Mouse (Mus musculus) hindbrain, postnatal 0 days (tissue): ENCODE results near the gene Vmn1r71. TPM values are rescaled to one million over a fixed set of nuclear protein-coding genes. Genes with fewer than 3 reads are reported as not detected.
"Not testable (repeated sequence)": the region's sequence is repeated elsewhere in the genome, so short reads cannot be mapped to it uniquely, and the experiment has no call there.

Source experiments
- ATAC-seq: fragments of 200-750 bp; cut with Nextera tagmentation; 2 replicates; pipeline ENCODE4 v1.8.0; 2017; ENCODE audit warnings: mild to moderate bottlenecking, moderate TSS enrichment, moderate library complexity
- DNase-seq: peaks from one replicate; pipeline ENCODE4 v3.0.0-alpha.2; 2015; ENCODE audit warnings: low spot score
- H3K27ac ChIP-seq: fragments of 300-500 bp; sonication (generic); 2 replicates; pipeline ENCODE4 v1.5.1; 2014; ENCODE audit warnings: mild to moderate bottlenecking
- H3K27me3 ChIP-seq: fragments of 300-500 bp; sonication (generic); 2 replicates; pipeline ENCODE4 v1.6.1; 2014; ENCODE audit warnings: low read length, mixed read lengths; ENCODE audit not compliant: insufficient read depth
- H3K36me3 ChIP-seq: fragments of 300-500 bp; sonication (generic); 2 replicates; pipeline ENCODE4 v1.6.1; 2014; ENCODE audit warnings: low read length, mixed read lengths; ENCODE audit not compliant: insufficient read depth
- H3K4me1 ChIP-seq: fragments of 300-500 bp; sonication (generic); 2 replicates; pipeline ENCODE4 v1.6.1; 2014; ENCODE audit warnings: antibody characterized with exemption, low read length, mixed read lengths; ENCODE audit not compliant: insufficient read depth
- H3K4me2 ChIP-seq: fragments of 300-500 bp; sonication (generic); 2 replicates; pipeline ENCODE4 v1.6.1; 2014; ENCODE audit warnings: low read depth, mild to moderate bottlenecking, low read length, moderate library complexity, mixed read lengths
- H3K4me3 ChIP-seq: fragments of 300-500 bp; sonication (generic); 2 replicates; pipeline ENCODE4 v1.5.1; 2014; ENCODE audit warnings: low read length
- H3K9ac ChIP-seq: fragments of 300-500 bp; sonication (generic); replicated peaks from 2 replicates; pipeline ENCODE4 v1.6.1; 2014; ENCODE audit warnings: mild to moderate bottlenecking, low read length, moderate library complexity, mixed read lengths
- H3K9me3 ChIP-seq: fragments of 300-500 bp; sonication (generic); 2 replicates; pipeline ENCODE4 v1.6.1; 2016; ENCODE audit warnings: low read length, mixed read lengths
- CTCF ChIP-seq: IDR thresholded peaks from 2 replicates; pipeline ENCODE4 v1.5.1; 2016; ENCODE audit warnings: antibody characterized with exemption, control low read depth, low read depth
- polyA plus RNA-seq: library from polyadenylated mRNA; unstranded; fragments of >200 nt; fragmentation: Nextera tagmentation; extraction: Ambion mirVana; gene quantifications from 2 replicates; pipeline ENCODE4 v1.2.1, GENCODE M21; 2015
- total RNA-seq: library from RNA; depleted of rRNA; stranded (reverse); fragments of >200 nt; gene quantifications from 2 replicates; pipeline ENCODE4 v1.2.3, GENCODE M21; 2014; rRNA removed

Vmn1r71 gene
- total RNA-seq (not detected in 2 replicates), polyA plus RNA-seq (not detected in 2 replicates)

DNA sequence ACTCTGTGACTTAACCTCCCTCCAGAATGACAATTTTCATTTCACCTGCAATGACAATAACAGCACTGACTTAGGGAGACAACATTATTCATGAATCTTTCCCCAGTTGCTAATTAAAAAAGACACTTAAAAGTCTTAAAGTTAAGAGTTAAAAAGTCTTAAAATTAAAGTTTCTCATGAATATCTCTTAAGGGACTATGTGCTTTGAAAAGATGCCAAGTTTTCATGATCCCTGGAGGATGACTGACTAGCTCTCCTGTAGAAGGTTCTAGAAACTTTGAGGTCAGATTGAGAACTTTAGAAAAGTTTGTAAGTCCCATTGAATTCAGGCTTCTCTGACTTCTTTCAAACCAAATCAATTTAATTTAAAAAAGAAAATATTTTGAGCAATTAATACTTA is at the start of gene Vmn1r71:
Gene Vmn1r71, minus strand, starts transcription at position 101 of the 400 bp plus-strand sequence.
- TF ChIP-seq CTCF, result no peak

DNA sequence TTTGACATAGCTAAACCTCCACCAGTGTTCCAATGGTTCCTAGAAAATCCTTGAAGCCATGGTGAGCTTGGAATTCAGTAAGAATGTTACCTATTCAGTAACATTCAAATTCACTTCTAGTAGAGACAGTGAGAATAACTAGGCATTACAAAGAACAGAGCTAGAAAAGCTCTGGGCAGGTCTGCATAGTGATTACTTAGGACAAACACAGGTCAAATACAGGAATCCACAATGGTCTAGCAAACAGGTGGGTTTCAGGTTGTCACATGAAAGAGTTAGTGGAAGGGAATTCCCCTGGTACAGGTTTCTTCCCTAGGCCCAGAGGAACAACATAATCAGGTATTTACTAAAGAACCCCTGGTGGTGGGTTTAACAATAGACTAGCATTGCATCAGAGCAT is 3.4 kb upstream of the Vmn1r71 start:
- H3K9me3 ChIP-seq, result peaks cover 10% of the 10 kb centered on the region
- ATAC-seq, H3K27me3 ChIP-seq, H3K4me1 ChIP-seq, H3K27ac ChIP-seq, H3K36me3 ChIP-seq, H3K4me2 ChIP-seq, DNase-seq, H3K4me3 ChIP-seq, H3K9ac ChIP-seq: not testable (repeated sequence)

More for the DNA sequence above, at the start of gene Vmn1r71:
- DNase-seq (no peak), ATAC-seq (no peak)
- Histone ChIP-seq H3K27ac (no peak within 1 kb of the TSS), H3K4me3 (no peak within 1 kb of the TSS), H3K9me3 (peaks cover 15% of the 10 kb centered on the region), H3K36me3 (no peaks in the 10 kb centered on the region), H3K4me1 (no peaks in the 10 kb centered on the region), H3K4me2 (no peak within 1 kb of the TSS), H3K27me3 (no peaks in the 10 kb centered on the region), H3K9ac (no peak within 1 kb of the TSS)

Other genes with a start within 250 kb of the Vmn1r71 start
- gene Vmn1r68, start 195.9 kb downstream of the Vmn1r71 start, total RNA-seq, result not detected in 2 replicates
- not detected in 2 replicates for gene Vmn1r68, start 195.9 kb downstream of the Vmn1r71 start, polyA plus RNA-seq
- not detected in 2 replicates for gene Vmn1r69, start 140.7 kb downstream of the Vmn1r71 start, total RNA-seq
- not detected in 2 replicates for gene Vmn1r69, start 140.7 kb downstream of the Vmn1r71 start, polyA plus RNA-seq
- gene Vmn1r70, start 122.8 kb downstream of the Vmn1r71 start, total RNA-seq, result not detected in 2 replicates
- not detected in 2 replicates for gene Vmn1r70, start 122.8 kb downstream of the Vmn1r71 start, polyA plus RNA-seq
- not detected in 2 replicates for gene Nlrp4b, start 66.6 kb downstream of the Vmn1r71 start, total RNA-seq
- not detected in 2 replicates for gene Nlrp4b, start 66.6 kb downstream of the Vmn1r71 start, polyA plus RNA-seq
- not detected in 2 replicates for gene Zscan4b, start 150.7 kb upstream of the Vmn1r71 start, total RNA-seq
- not detected in 2 replicates for gene Zscan4b, start 150.7 kb upstream of the Vmn1r71 start, polyA plus RNA-seq